Mouse (Mus musculus): ENCODE data around the gene Taok3.

- TF ChIP-seq MAFK (IDR thresholded peaks at IDR 0.05; ENCODE audit: borderline replicate concordance, low read depth, low read length) (no peak), TAL1 (IDR thresholded peaks at IDR 0.05; ENCODE audit: low read length) (no peak), POLR2A (IDR thresholded peaks at IDR 0.05; ENCODE audit: control insufficient read depth in 1 of 2, insufficient read depth in 1 of 2, low read depth in 1 of 2, low read length in 2 of 2, poor library complexity in 1 of 2) (no peak), GATA1 (IDR thresholded peaks at IDR 0.05; ENCODE audit: low read depth, low read length) (no peak), CTCF (IDR thresholded peaks at IDR 0.05 in 2 of 3, conservative IDR thresholded peaks at IDR 0.05 in 1 of 3; ENCODE audit: control insufficient read depth in 1 of 3, insufficient read depth in 1 of 3, low read depth in 2 of 3, low read length in 3 of 3, poor library complexity in 1 of 3, severe bottlenecking in 1 of 3) (no peak), USF1 (IDR thresholded peaks at IDR 0.05; ENCODE audit: low read depth, low read length) (no peak), TCF12 (IDR thresholded peaks at IDR 0.05; ENCODE audit: low read depth, low read length) (no peak), NRF1 (IDR thresholded peaks at IDR 0.05; ENCODE audit: insufficient read depth, low read depth, low read length, poor library complexity, severe bottlenecking) (no peak), POLR2AphosphoS2 (IDR thresholded peaks at IDR 0.05; ENCODE audit: low read length) (no peak), CHD1 (IDR thresholded peaks at IDR 0.05; ENCODE audit: low read depth, low read length) (no peak), MYB (IDR thresholded peaks at IDR 0.05; ENCODE audit: low read depth, low read length) (no peak), HCFC1 (IDR thresholded peaks at IDR 0.05; ENCODE audit: low read depth, low read length) (no peak), RCOR1 (IDR thresholded peaks at IDR 0.05; ENCODE audit: low read depth, low read length) (no peak), MAX (IDR thresholded peaks at IDR 0.05; ENCODE audit: low read length) (no peak)
These were observed 119.2 kb downstream of the Taok3 start for GRCm38 (mm10) chr5:117239106-117239505.
